Comparison of ENCODE assay signal across 28 mouse cellular contexts in the genomic region with DNA sequence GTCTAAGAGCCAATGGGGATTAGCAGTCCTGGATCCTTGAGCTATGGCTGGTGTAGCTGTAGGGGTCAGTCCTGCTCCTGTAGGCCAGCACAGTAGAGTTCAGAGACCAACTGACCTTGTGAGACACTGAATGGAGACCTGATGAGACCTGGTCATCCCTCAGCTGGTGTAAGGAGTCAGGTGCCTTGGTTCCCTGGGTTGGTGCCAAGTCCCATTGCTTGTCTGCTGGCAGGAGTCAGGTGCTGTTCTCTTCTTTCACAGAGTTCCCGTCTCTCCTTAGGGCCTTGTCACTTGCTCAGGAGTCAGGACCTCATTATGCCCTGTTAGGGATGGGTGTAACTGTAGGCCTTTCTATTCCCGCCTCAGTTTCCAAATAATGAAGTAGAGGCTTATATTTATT. TPM values are rescaled to one million over a fixed set of nuclear protein-coding genes. Genes with fewer than 3 reads are reported as not detected.
DNase-seq lines count a peak whose midpoint lies in the region; ATAC-seq and TF ChIP-seq lines count a peak whose summit lies in the region.
"Had no signal": no experiment of that assay in that cellular context is flagged by ENCODE, and none has a peak within 500 bp of the region (broad histone marks: within the 10 kb centered on the region; RNA-seq: fewer than 3 reads in every experiment).

No protein-coding gene starts in this region.

- intact Hi-C loops in heart, adult 2 months (cut with DNase I), result no loop called here
- intact Hi-C loops in left cerebral cortex, postnatal 4 days (cut with DNase I), result no loop called here

- no peak overlapping the region for H3K27ac ChIP-seq in heart, embryonic 12.5 days (ENCODE audit: poor library complexity, severe bottlenecking)
- H3K27ac ChIP-seq in heart, adult 2 months, result no peak overlapping the region
- H3K27ac ChIP-seq: embryonic facial prominence, embryonic 13.5 days; hindbrain, embryonic 10.5 days; hindbrain, embryonic 15.5 days; limb, embryonic 10.5 days; limb, embryonic 15.5 days; liver, embryonic 13.5 days; midbrain, embryonic 12.5 days; neural tube, embryonic 12.5 days had no signal

- TF ChIP-seq POLR2A in heart, adult 2 months (IDR thresholded peaks at IDR 0.05; ENCODE audit: insufficient read depth, low read depth, low read length), result no peak

- no peaks in the 10 kb centered on the region for H3K9me3 ChIP-seq in heart, embryonic 12.5 days (replicated peaks)
- H3K9me3 ChIP-seq: hindbrain, embryonic 15.5 days; limb, embryonic 10.5 days; limb, embryonic 15.5 days; liver, embryonic 13.5 days; megakaryocyte, embryonic 14.5 days; midbrain, embryonic 12.5 days; neural tube, embryonic 12.5 days had no signal

- no peaks in the 10 kb centered on the region for H3K79me2 ChIP-seq in heart, adult 2 months (replicated peaks; ENCODE audit: control insufficient read depth, insufficient read depth, low read length)

- H3K9ac ChIP-seq in heart, embryonic 12.5 days, result no peak overlapping the region
- no peak overlapping the region for H3K9ac ChIP-seq in heart, adult 2 months (ENCODE audit: low read depth, low read length)
- H3K9ac ChIP-seq: embryonic facial prominence, embryonic 13.5 days; hindbrain, embryonic 15.5 days; limb, embryonic 15.5 days; liver, embryonic 13.5 days; midbrain, embryonic 12.5 days; neural tube, embryonic 12.5 days had no signal

- no peak overlapping the region for H3K4me3 ChIP-seq in heart, embryonic 12.5 days
- no peak overlapping the region for H3K4me3 ChIP-seq in heart, adult 2 months
- H3K4me3 ChIP-seq: embryonic facial prominence, embryonic 13.5 days; erythroblast, embryonic 14.5 days; hindbrain, embryonic 10.5 days; hindbrain, embryonic 15.5 days; limb, embryonic 10.5 days; limb, embryonic 15.5 days; liver, embryonic 13.5 days; megakaryocyte, embryonic 14.5 days; midbrain, embryonic 12.5 days; myocyte; neural tube, embryonic 12.5 days had no signal

- no peak for TF ChIP-seq EP300 in heart, adult 2 months (IDR thresholded peaks at IDR 0.05; ENCODE audit: insufficient read depth, low read depth, low read length)

- H3K36me3 ChIP-seq in heart, embryonic 12.5 days, result peaks cover 98% of the 10 kb centered on the region
- peaks cover 2% of the 10 kb centered on the region; the same call in 1 of the 2 replicates for H3K36me3 ChIP-seq in heart, adult 2 months (ENCODE audit: control insufficient read depth, insufficient read depth, low read length)

- H3K4me2 ChIP-seq in heart, embryonic 12.5 days, result no peak overlapping the region
- H3K4me2 ChIP-seq: embryonic facial prominence, embryonic 13.5 days; hindbrain, embryonic 15.5 days; limb, embryonic 15.5 days; liver, embryonic 13.5 days; midbrain, embryonic 12.5 days; neural tube, embryonic 12.5 days had no signal

- WGBS in heart, embryonic 12.5 days, result 85% methylated on average over 2 of the region's 2 CpGs
- 81% methylated on average over 2 of the region's 2 CpGs for WGBS in heart, adult 2 months

- 0 out of 2 replicates have a peak, but pooled peaks have one; percentile 9 for ATAC-seq in heart, embryonic 12.5 days (ENCODE audit: insufficient number of reproducible peaks, low FRiP score)
- ATAC-seq: forebrain, embryonic 16.5 days; inflammation-experienced regulatory T-cells, adult 6 months; lung, postnatal 0 days had no signal

- TF ChIP-seq CTCF in heart, adult 2 months (IDR thresholded peaks at IDR 0.05), result no peak

- no peaks in the 10 kb centered on the region for H3K27me3 ChIP-seq in heart, embryonic 12.5 days (replicated peaks)
- H3K27me3 ChIP-seq in heart, adult 2 months (ENCODE audit: control insufficient read depth, insufficient read depth, low read length), result no peaks in the 10 kb centered on the region
- H3K27me3 ChIP-seq: embryonic facial prominence, embryonic 13.5 days; hindbrain, embryonic 15.5 days; limb, embryonic 15.5 days; liver, embryonic 13.5 days; megakaryocyte, embryonic 14.5 days; midbrain, embryonic 12.5 days; neural tube, embryonic 12.5 days had no signal

- peak; percentile 22 to 61 for DNase-seq in cerebellum, postnatal 25 days
- DNase-seq in cerebellum, adult 11-12 months, result no peak
- DNase-seq in heart, adult 2 months, result no peak
- DNase-seq in left cerebral cortex, postnatal 4 days, result peak; percentile 10
- no peak for DNase-seq in left cerebral cortex, adult 18-20 months (ENCODE audit: low spot score in 2 of 2)
- DNase-seq: adrenal gland, postnatal 25 days; B cell, adult 2 months; embryo, embryonic 11 days; kidney, adult 2 months; liver, embryonic 13.5 days; lung, adult 18-20 months; lung, postnatal 4 days; right cerebral cortex, adult 18-20 months; spleen, adult 18-20 months had no signal

- no peaks in the 10 kb centered on the region for H3K4me1 ChIP-seq in heart, embryonic 12.5 days (replicated peaks)
- H3K4me1 ChIP-seq in heart, adult 2 months (ENCODE audit: control insufficient read depth, insufficient read depth, low read length), result no peaks in the 10 kb centered on the region
- H3K4me1 ChIP-seq: embryonic facial prominence, embryonic 13.5 days; hindbrain, embryonic 10.5 days; hindbrain, embryonic 15.5 days; limb, embryonic 10.5 days; limb, embryonic 15.5 days; liver, embryonic 13.5 days; midbrain, embryonic 12.5 days; neural tube, embryonic 12.5 days had no signal

RNA-seq across cellular contexts. Expression of a gene that starts 14.8 kb away (rescaled TPM):
- 183 and 191 TPM in 2 replicates for polyA plus RNA-seq in heart, embryonic 12.5 days (2016; fragmentation: Nextera tagmentation; extraction: Ambion mirVana)
- total RNA-seq in heart, adult 2 months (2021), result 10 to 100 TPM; 22.2 to 22.4 TPM
- 23.6 and 35.4 TPM in 2 replicates for polyA plus RNA-seq in heart, adult 2 months (2012; rRNA removed)
- total RNA-seq in left cerebral cortex, postnatal 4 days (2021), result 10 to 100 TPM; 80.5 to 91.2 TPM
- 10 to 100 TPM; 51.1 to 51.7 TPM for total RNA-seq in left cerebral cortex, adult 18-20 months (2021)

RNA-seq across cellular contexts. Expression of a gene that starts 16.9 kb away (rescaled TPM):
- polyA plus RNA-seq in heart, embryonic 12.5 days (2016; fragmentation: Nextera tagmentation; extraction: Ambion mirVana), result 16.6 and 16.9 TPM in 2 replicates
- total RNA-seq in heart, adult 2 months (2021), result 10 to 100 TPM; 13.0 to 15.1 TPM
- polyA plus RNA-seq in heart, adult 2 months (2012; rRNA removed), result 5.4 and 6.8 TPM in 2 replicates
- total RNA-seq in left cerebral cortex, postnatal 4 days (2021), result 10 to 100 TPM in 1 of 2 experiments, 1 to 10 TPM in 1; 8.1 to 11.3 TPM
- total RNA-seq in left cerebral cortex, adult 18-20 months (2021), result 10 to 100 TPM; 16.0 TPM

RNA-seq across cellular contexts. Expression of a gene that starts 32.2 kb away (rescaled TPM):
- 47.2 and 51.8 TPM in 2 replicates for polyA plus RNA-seq in heart, embryonic 12.5 days (2016; fragmentation: Nextera tagmentation; extraction: Ambion mirVana)
- 10 to 100 TPM; 75.0 to 80.4 TPM for total RNA-seq in heart, adult 2 months (2021)
- polyA plus RNA-seq in heart, adult 2 months (2012; rRNA removed), result 69.0 and 76.9 TPM in 2 replicates
- 10 to 100 TPM; 38.1 to 40.2 TPM for total RNA-seq in left cerebral cortex, postnatal 4 days (2021)
- 10 to 100 TPM; 43.5 to 44.2 TPM for total RNA-seq in left cerebral cortex, adult 18-20 months (2021)

RNA-seq across cellular contexts. Expression of a gene that starts 35.6 kb away (rescaled TPM):
- 68.1 and 73.1 TPM in 2 replicates for polyA plus RNA-seq in heart, embryonic 12.5 days (2016; fragmentation: Nextera tagmentation; extraction: Ambion mirVana)
- 10 to 100 TPM; 33.6 to 36.4 TPM for total RNA-seq in heart, adult 2 months (2021)
- polyA plus RNA-seq in heart, adult 2 months (2012; rRNA removed), result 27.7 and 33.4 TPM in 2 replicates
- 10 to 100 TPM; 85.1 to 89.7 TPM for total RNA-seq in left cerebral cortex, postnatal 4 days (2021)
- total RNA-seq in left cerebral cortex, adult 18-20 months (2021), result 10 to 100 TPM; 79.0 to 85.3 TPM

RNA-seq across cellular contexts. Expression of a gene that starts 37.8 kb away (rescaled TPM):
- polyA plus RNA-seq in heart, embryonic 12.5 days (2016; fragmentation: Nextera tagmentation; extraction: Ambion mirVana), result 15.5 and 16.4 TPM in 2 replicates
- 10 to 100 TPM; 32.3 to 35.1 TPM for total RNA-seq in heart, adult 2 months (2021)
- 64.1 and 72.6 TPM in 2 replicates for polyA plus RNA-seq in heart, adult 2 months (2012; rRNA removed)
- 10 to 100 TPM; 12.7 to 13.7 TPM for total RNA-seq in left cerebral cortex, postnatal 4 days (2021)
- 10 to 100 TPM; 11.7 to 13.4 TPM for total RNA-seq in left cerebral cortex, adult 18-20 months (2021)

Comparison
In these comparisons a context has a peak if more than half of its experiments do, and no peak if none do; other contexts are left out.
1. DNase-seq: peak in cerebellum, postnatal 25 days (2 of 2) and left cerebral cortex, postnatal 4 days (single experiment); none in cerebellum, adult 11-12 months (single experiment), heart, adult 2 months (0 of 2) and left cerebral cortex, adult 18-20 months (0 of 2).